11 mouse cellular contexts compared by ENCODE assay signal in genomic region chr11:85838424-85839257, GRCm38 (mm10). TPM values are rescaled to one million over a fixed set of nuclear protein-coding genes. Genes with fewer than 3 reads are reported as not detected.
DNase-seq lines count a peak whose midpoint lies in the region; ATAC-seq lines count a peak whose summit lies in the region.
"Had no signal": no experiment of that assay in that cellular context is flagged by ENCODE, and none has a peak within 500 bp of the region (broad histone marks: within the 10 kb centered on the region; RNA-seq: fewer than 3 reads in every experiment).

No protein-coding gene starts in this region.

- H3K4me2 ChIP-seq in heart, embryonic 14.5 days (ENCODE audit: low read length): peak overlapping the region; percentile 71

- H3K27ac ChIP-seq in heart, embryonic 14.5 days (replicated peaks in 1 of 2; ENCODE audit: control insufficient read depth in 1 of 2, insufficient read depth in 1 of 2, low read depth in 2 of 2, low read length in 2 of 2): 0 out of 4 replicates have a peak overlapping the region, but pooled peaks of 1 of the 2 experiments have one; percentile 9
- H3K27ac ChIP-seq: left cerebral cortex, adult 2 months had no signal

- 23% methylated on average over 20 of the region's 20 CpGs for whole genome bisulfite sequencing in heart, embryonic 14.5 days

- peak overlapping the region; percentile 35 to 41; a peak in 3 of 4 replicates for H3K4me3 ChIP-seq in heart, embryonic 14.5 days (ENCODE audit: control insufficient read depth in 1 of 2, insufficient read depth in 1 of 2, low read depth in 1 of 2, low read length in 2 of 2)
- H3K4me3 ChIP-seq: left cerebral cortex, adult 2 months had no signal

- no peaks in the 10 kb centered on the region for H3K36me3 ChIP-seq in heart, embryonic 14.5 days (ENCODE audit: control insufficient read depth, insufficient read depth, low read length)

- H3K27me3 ChIP-seq in heart, embryonic 14.5 days (ENCODE audit: control insufficient read depth, insufficient read depth, low read length): peaks cover 85% of the 10 kb centered on the region

- H3K9ac ChIP-seq in heart, embryonic 14.5 days (ENCODE audit: low read length): peak overlapping the region; percentile 68

- H3K4me1 ChIP-seq in heart, embryonic 14.5 days (ENCODE audit: control insufficient read depth in 2 of 2, insufficient read depth in 2 of 2, low read length in 2 of 2): peaks cover 17 to 33% of the 10 kb centered on the region in 2 experiments

- peak; percentile 25 for DNase-seq in kidney, adult 18-20 months
- DNase-seq in kidney, postnatal 25 days: no peak
- peak; percentile 56 for DNase-seq in ZHBTc4 (ENCODE audit: low read depth, low spot score)
- DNase-seq in lung, postnatal 10 days: peak; percentile 28
- DNase-seq in thymus, postnatal 14 days: no peak
- no peak for DNase-seq in gastrocnemius, postnatal 10 days
- DNase-seq in gastrocnemius, postnatal 25 days: no peak
- DNase-seq: cerebellum, adult 18-20 months; spleen, adult 18-20 months had no signal

- no peak for ATAC-seq in heart, embryonic 14.5 days (ENCODE audit: insufficient number of reproducible peaks, insufficient read depth, low FRiP score, low read depth)

- no peaks in the 10 kb centered on the region for H3K9me3 ChIP-seq in heart, embryonic 14.5 days (ENCODE audit: control insufficient read depth, low read length)

RNA-seq across cellular contexts. Expression of gene Tbx2, which starts 6.3 kb away (rescaled TPM):
- 2.2 and 4.0 TPM in 2 replicates for polyA plus RNA-seq in heart, embryonic 14.5 days (2014; fragmentation: Nextera tagmentation; extraction: Ambion mirVana)
- 10 to 100 TPM; 11.0 to 14.3 TPM for total RNA-seq in gastrocnemius, postnatal 10 days (2021)
- 1 to 10 TPM; 2.7 to 3.6 TPM for total RNA-seq in gastrocnemius, postnatal 25 days (2021)

RNA-seq across cellular contexts. Expression of gene Gm11444, which starts 11.5 kb away (rescaled TPM):
- polyA plus RNA-seq in heart, embryonic 14.5 days (2014; fragmentation: Nextera tagmentation; extraction: Ambion mirVana): not detected in 2 replicates
- not detected for total RNA-seq in gastrocnemius, postnatal 10 days (2021)
- not detected for total RNA-seq in gastrocnemius, postnatal 25 days (2021)
- total RNA-seq: left cerebral cortex, adult 2 months had no signal

RNA-seq across cellular contexts. Expression of gene Tbx4, which starts 47.6 kb away (rescaled TPM):
- 0.11 and 0.23 TPM in 2 replicates for polyA plus RNA-seq in heart, embryonic 14.5 days (2014; fragmentation: Nextera tagmentation; extraction: Ambion mirVana)
- 1 to 10 TPM; 3.0 to 4.4 TPM for total RNA-seq in gastrocnemius, postnatal 10 days (2021)
- 1 to 10 TPM; 1.2 to 1.4 TPM for total RNA-seq in gastrocnemius, postnatal 25 days (2021)

Comparison
In these comparisons a context has a peak if more than half of its experiments do, and no peak if none do; other contexts are left out.
1. DNase-seq: peak in kidney, adult 18-20 months (single experiment), ZHBTc4 (single experiment) and lung, postnatal 10 days (single experiment); none in kidney, postnatal 25 days (0 of 2), thymus, postnatal 14 days (single experiment), gastrocnemius, postnatal 10 days (single experiment) and gastrocnemius, postnatal 25 days (single experiment).